Mouse (Mus musculus) midbrain, embryonic 11.5 days (tissue): Measurements from ENCODE around the gene Lysmd2. TPM values are rescaled to one million over a fixed set of nuclear protein-coding genes. Genes with fewer than 3 reads are reported as not detected.

Experiments used
- ATAC-seq: fragments of 200-750 bp; cut with Nextera tagmentation; 2 replicates; pipeline ENCODE4 v1.8.0; 2017; ENCODE audit warnings: moderate TSS enrichment, moderate library complexity; ENCODE audit not compliant: low FRiP score
- DNase-seq: peaks from one replicate; pipeline ENCODE4 v3.0.0; 2015; ENCODE audit warnings: low spot score; ENCODE audit errors: missing footprints
- H3K27ac ChIP-seq: fragments of 300-500 bp; sonication (generic); 2 replicates; pipeline ENCODE4 v1.5.1; 2014; ENCODE audit warnings: low read depth, low read length
- H3K27me3 ChIP-seq: fragments of 300-500 bp; sonication (generic); 2 replicates; pipeline ENCODE4 v1.6.1; 2014; ENCODE audit warnings: mild to moderate bottlenecking, low read length, moderate library complexity, mixed read lengths; ENCODE audit not compliant: control insufficient read depth, insufficient read depth
- H3K36me3 ChIP-seq: fragments of 300-500 bp; sonication (generic); 2 replicates; pipeline ENCODE4 v1.6.1; 2014; ENCODE audit warnings: mild to moderate bottlenecking, low read length, moderate library complexity, mixed read lengths; ENCODE audit not compliant: control insufficient read depth, insufficient read depth
- H3K4me1 ChIP-seq: fragments of 300-500 bp; sonication (generic); 2 replicates; pipeline ENCODE4 v1.6.1; 2014; ENCODE audit warnings: low read length; ENCODE audit not compliant: control insufficient read depth, insufficient read depth
- H3K4me2 ChIP-seq: fragments of 300-500 bp; sonication (generic); 2 replicates; pipeline ENCODE4 v1.6.1; 2014; ENCODE audit warnings: mild to moderate bottlenecking, moderate library complexity
- H3K4me3 ChIP-seq: fragments of 300-500 bp; sonication (generic); 2 replicates; pipeline ENCODE4 v1.5.1; 2014; ENCODE audit warnings: low read depth, low read length
- H3K9ac ChIP-seq: fragments of 300-500 bp; sonication (generic); 2 replicates; pipeline ENCODE4 v1.6.1; 2014; ENCODE audit warnings: low read length
- H3K9me3 ChIP-seq: fragments of 300-500 bp; sonication (generic); 2 replicates; pipeline ENCODE4 v1.6.1; 2016; ENCODE audit warnings: low read length; ENCODE audit not compliant: control insufficient read depth
- WGBS: fragments of 180-500 bp; shearing (Covaris S2); extraction: QIAGEN DNeasy Blood & Tissue Kit; methylation state at CpG from one replicate; pipeline ENCODE4 v1.1.7; 2014; 5-methylcytosine and 5-hydroxymethylcytosine counted together
- polyA plus RNA-seq: library from polyadenylated mRNA; unstranded; fragments of >200 nt; fragmentation: Nextera tagmentation; extraction: Ambion mirVana; gene quantifications from 2 replicates; pipeline ENCODE4 v1.2.1, GENCODE M21; 2014

Gene Lysmd2
- polyA plus RNA-seq, result 12.1 and 14.8 TPM in 2 replicates

GRCm38 (mm10) chr9:75625556-75626307, at the start of gene Lysmd2:
Lysmd2 (plus strand) TSS chr9:75625741.
- Histone ChIP-seq H3K4me3 (peak within 1 kb of the TSS; percentile 72), H3K4me2 (peak within 1 kb of the TSS; percentile 92), H3K27me3 (peaks cover 2% of the 10 kb centered on the region; the same call in 1 of the 2 replicates), H3K9ac (peak within 1 kb of the TSS; percentile 89), H3K9me3 (no peaks in the 10 kb centered on the region), H3K36me3 (no peaks in the 10 kb centered on the region), H3K4me1 (peaks cover 5% of the 10 kb centered on the region), H3K27ac (peak within 1 kb of the TSS; percentile 57)
- under 1% methylated on average over 69 of the region's 94 CpGs for WGBS
- DNase-seq (peak; percentile 97), ATAC-seq (peak; percentile 89)

DNA sequence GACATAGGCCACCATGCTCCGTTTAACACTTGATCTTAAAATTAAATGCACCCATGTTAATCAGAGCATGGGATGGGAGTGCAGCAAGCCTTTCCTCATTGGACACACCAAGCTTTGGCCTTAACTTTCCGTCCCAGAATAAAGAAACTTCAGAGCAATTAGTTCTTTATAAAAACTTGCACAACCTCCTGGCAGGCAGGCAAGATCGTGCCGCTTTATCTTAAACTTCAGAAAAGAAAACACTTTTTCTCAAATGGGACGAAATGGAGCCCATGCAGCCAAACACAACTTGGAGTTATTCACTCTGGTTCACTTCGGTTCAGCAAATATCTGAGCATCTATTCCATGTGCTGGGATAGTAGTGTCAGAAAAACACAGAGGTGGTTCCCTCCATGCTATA, 46.2 kb upstream of the Lysmd2 start:
- Histone ChIP-seq H3K4me1 (no peaks in the 10 kb centered on the region), H3K9me3 (no peaks in the 10 kb centered on the region), H3K4me2 (no peak overlapping the region), H3K27ac (no peak overlapping the region), H3K27me3 (no peaks in the 10 kb centered on the region), H3K9ac (no peak overlapping the region), H3K4me3 (no peak overlapping the region), H3K36me3 (peaks cover 10% of the 10 kb centered on the region)
- WGBS, result 90% methylated on average over 6 of the region's 6 CpGs
- ATAC-seq (no peak), DNase-seq (no peak)

- H3K9ac ChIP-seq, result no peak overlapping the region
- no peak overlapping the region for H3K4me2 ChIP-seq
- H3K36me3 ChIP-seq, result peaks cover 4% of the 10 kb centered on the region
- DNase-seq, result no peak
- no peak overlapping the region for H3K4me3 ChIP-seq
- no peaks in the 10 kb centered on the region for H3K9me3 ChIP-seq
- H3K27ac ChIP-seq, result no peak overlapping the region
- ATAC-seq, result no peak
- WGBS, result 53% methylated on average over 7 of the region's 7 CpGs
- H3K4me1 ChIP-seq, result no peaks in the 10 kb centered on the region
- H3K27me3 ChIP-seq, result no peaks in the 10 kb centered on the region
Observed at GRCm38 (mm10) chr9:75581694-75582350, 43.7 kb upstream of the Lysmd2 start.

DNA sequence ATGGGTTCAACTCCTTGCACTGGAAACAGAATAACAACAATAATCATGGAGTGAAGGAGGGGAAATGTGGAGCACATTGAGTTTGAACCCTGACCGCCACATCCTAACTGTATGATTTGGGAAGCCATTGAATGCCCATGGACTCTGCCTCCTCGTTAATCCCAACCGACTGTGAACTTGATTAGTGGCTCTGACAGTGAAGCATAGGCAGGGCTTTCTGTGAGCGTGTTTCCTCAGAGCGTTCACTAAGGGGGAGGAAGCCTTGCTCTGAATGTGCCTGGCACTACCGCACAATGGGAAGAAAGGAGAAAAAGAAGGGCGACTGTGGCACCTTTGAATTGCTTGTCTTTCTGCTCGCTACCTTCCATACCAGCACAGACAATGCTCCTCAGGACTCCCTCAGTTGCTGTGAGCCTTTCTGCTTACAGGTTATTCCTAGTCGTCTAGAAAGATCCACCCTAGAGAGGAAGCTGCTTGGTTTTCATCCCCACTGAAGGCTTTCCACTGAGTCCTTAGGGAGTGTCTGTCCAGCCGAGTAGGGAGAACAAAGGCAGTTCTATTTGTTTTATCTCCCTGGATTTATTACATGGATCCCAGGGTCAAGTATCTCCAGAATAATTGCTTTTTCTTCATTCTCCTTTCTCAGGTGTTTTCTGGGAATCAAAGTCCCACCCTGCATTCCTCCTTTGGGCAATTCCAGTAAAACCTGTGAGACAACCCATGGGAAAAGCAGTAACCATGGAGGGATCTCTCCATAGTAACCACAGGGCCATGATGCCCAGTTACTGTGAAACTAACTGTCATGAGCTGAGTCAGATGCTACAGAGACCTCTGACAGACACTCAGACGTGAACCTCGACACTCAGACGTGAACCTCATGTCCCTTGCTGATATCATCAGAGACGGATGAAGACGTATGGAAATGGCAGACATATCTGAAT, 35.4 kb upstream of the Lysmd2 start:
- Histone ChIP-seq H3K9ac (no peak overlapping the region), H3K36me3 (peaks cover 5% of the 10 kb centered on the region), H3K4me2 (no peak overlapping the region), H3K9me3 (no peaks in the 10 kb centered on the region), H3K4me3 (no peak overlapping the region), H3K4me1 (no peaks in the 10 kb centered on the region), H3K27me3 (no peaks in the 10 kb centered on the region), H3K27ac (no peak overlapping the region)
- ATAC-seq (no peak), DNase-seq (no peak)
- 87% methylated on average over 15 of the region's 15 CpGs for WGBS

DNA sequence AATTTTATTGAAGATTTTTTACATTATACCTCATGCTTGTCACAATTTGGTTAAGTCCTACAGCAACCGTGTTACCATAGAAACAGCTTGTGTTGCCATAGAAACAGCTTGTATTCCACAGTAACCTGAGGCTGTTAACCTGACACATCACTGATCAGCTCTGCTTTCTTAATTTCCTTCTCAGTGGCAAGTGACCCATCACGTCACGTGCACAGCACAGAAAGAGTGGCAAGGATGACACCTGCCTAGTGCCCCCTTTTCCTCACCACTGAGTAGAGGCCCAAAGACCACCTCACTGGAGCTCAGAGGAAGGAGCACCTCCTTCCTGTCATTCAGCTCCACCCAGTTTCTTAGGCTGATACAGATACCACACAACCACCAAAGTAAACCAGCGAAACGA, 32.1 kb upstream of the Lysmd2 start:
- Histone ChIP-seq H3K4me1 (no peaks in the 10 kb centered on the region), H3K9ac (no peak overlapping the region), H3K27ac (no peak overlapping the region), H3K4me2 (no peak overlapping the region), H3K27me3 (no peaks in the 10 kb centered on the region), H3K4me3 (no peak overlapping the region), H3K9me3 (no peaks in the 10 kb centered on the region), H3K36me3 (peaks cover 3% of the 10 kb centered on the region)
- no peak for ATAC-seq
- 83% methylated on average over 5 of the region's 5 CpGs for WGBS
- DNase-seq, result no peak

DNA sequence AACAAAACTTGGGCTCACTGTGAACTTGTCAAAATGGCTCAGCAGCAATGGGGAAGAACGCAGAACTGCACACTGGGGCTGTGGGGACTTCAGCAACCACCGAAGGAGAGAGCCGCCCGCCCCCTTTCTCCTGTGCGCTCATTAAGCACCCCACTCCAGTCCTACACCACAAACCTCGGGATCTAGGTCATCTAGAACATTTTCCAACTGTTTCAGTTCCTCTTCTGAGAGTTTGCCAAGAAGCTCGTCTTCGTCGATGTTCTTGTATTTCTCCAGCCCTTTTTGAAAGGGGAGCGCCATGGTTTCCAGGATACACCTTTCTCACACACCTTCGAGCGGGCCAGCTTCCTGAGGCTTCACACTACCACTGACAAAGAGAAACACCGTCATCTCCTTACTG, 28.5 kb upstream of the Lysmd2 start:
- no peak overlapping the region for H3K4me3 ChIP-seq
- no peak overlapping the region for H3K4me2 ChIP-seq
- ATAC-seq (no peak), DNase-seq (no peak)
- no peaks in the 10 kb centered on the region for H3K4me1 ChIP-seq
- H3K27ac ChIP-seq, result no peak overlapping the region
- no peak overlapping the region for H3K9ac ChIP-seq
- no peaks in the 10 kb centered on the region; the same call in 1 of the 2 replicates for H3K36me3 ChIP-seq
- H3K9me3 ChIP-seq, result no peaks in the 10 kb centered on the region
- WGBS, result 93% methylated on average over 13 of the region's 13 CpGs
- H3K27me3 ChIP-seq, result no peaks in the 10 kb centered on the region

DNA sequence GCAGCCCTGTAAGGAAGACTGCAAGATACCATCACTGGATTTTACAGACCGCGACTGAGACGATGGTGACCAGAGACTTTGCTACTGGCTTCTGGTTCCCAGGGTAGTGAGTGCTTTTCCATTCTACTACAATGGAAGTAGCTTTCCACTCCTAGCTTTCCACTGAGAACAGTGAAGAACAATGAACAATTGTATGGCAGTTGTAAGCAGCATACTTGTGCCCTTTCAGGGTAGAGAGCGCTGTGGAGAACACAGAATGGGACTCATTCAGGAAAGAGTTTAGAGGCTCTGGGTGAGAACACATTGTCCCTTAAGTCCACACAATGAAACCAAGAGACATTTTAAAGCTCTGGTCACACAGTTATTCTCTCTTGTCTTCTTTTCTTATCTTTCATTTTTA, 27.9 kb upstream of the Lysmd2 start:
- no peak overlapping the region for H3K27ac ChIP-seq
- H3K9ac ChIP-seq, result no peak overlapping the region
- H3K27me3 ChIP-seq, result no peaks in the 10 kb centered on the region
- DNase-seq (no peak), ATAC-seq (no peak)
- 81% methylated on average over 4 of the region's 4 CpGs for WGBS
- H3K4me3 ChIP-seq, result no peak overlapping the region
- no peaks in the 10 kb centered on the region for H3K4me1 ChIP-seq
- no peaks in the 10 kb centered on the region for H3K9me3 ChIP-seq
- H3K4me2 ChIP-seq, result no peak overlapping the region
- no peaks in the 10 kb centered on the region for H3K36me3 ChIP-seq

DNA sequence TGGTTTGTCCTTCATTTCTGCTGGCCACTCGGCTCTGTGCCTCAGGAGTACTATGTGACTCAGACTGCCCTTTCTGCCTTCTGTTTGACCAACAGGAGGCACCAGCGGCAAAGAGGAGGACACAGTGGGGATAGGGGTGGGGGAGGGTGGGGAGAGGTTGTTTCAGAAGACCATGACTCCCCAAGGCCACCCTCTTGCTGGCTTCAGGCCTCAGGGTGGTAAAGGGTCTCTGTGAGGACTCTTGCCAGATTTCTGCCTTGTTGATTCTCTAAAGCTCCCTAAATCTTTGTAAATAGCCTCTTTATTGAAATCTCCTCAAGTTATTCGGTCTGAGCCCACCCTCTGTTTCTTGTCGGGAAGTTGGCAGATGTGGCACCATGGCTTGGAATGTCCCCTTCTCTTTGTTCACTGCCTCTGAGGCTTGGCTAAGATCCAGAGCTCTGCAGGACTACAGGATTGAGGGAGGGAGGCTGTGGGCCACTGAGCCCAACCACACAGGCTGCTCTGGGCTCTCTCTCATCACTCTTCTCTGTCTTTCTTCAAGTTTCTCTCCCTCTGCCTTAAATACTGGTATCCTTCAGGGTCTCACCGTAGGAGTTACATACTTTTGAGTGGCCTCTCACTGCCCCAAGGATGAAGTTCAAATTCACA, 26.2 kb upstream of the Lysmd2 start:
- no peak overlapping the region for H3K27ac ChIP-seq
- 39% methylated on average over 5 of the region's 5 CpGs for WGBS
- DNase-seq, result peak; percentile 79

More for the DNA sequence above, 26.2 kb upstream of the Lysmd2 start:
- no peak overlapping the region for H3K4me2 ChIP-seq
- H3K4me3 ChIP-seq, result no peak overlapping the region
- no peak overlapping the region for H3K9ac ChIP-seq
- H3K9me3 ChIP-seq, result no peaks in the 10 kb centered on the region
- no peaks in the 10 kb centered on the region for H3K4me1 ChIP-seq
- no peaks in the 10 kb centered on the region for H3K27me3 ChIP-seq
- peak; percentile 70 for ATAC-seq
- H3K36me3 ChIP-seq, result no peaks in the 10 kb centered on the region
